Mouse (Mus musculus) olfactory bulb, adult 2 months (tissue): ENCODE measurements around the gene Papss2.

Source experiments
- CTCF ChIP-seq: fragments of 200-500 bp; IDR thresholded peaks from 2 replicates; pipeline ENCODE4 v1.5.1; 2012; ENCODE audit warnings: low read depth, mild to moderate bottlenecking, low read length, moderate library complexity; ENCODE audit not compliant: insufficient read depth
- POLR2A ChIP-seq: fragments of 200-500 bp; IDR thresholded peaks from 2 replicates; pipeline ENCODE4 v1.6.1; 2012; ENCODE audit warnings: mild to moderate bottlenecking, low read depth, low read length, moderate library complexity; ENCODE audit not compliant: insufficient read depth

- no peak for TF ChIP-seq POLR2A
- no peak for TF ChIP-seq CTCF
These were observed 50.3 kb downstream of the Papss2 start for GRCm38 (mm10) chr19:32645939-32646338.
